Mouse (Mus musculus): Measurements from ENCODE around the gene Vsig10.

GRCm38 (mm10) chr5:117370592-117370991 lies 51.7 kb downstream of the Vsig10 start:
- TF ChIP-seq CTCF (conservative IDR thresholded peaks at IDR 0.05; ENCODE audit: insufficient read depth, insufficient read length, low read depth, low read length) (no peak), POLR2A (IDR thresholded peaks at IDR 0.05; ENCODE audit: low read depth, low read length) (no peak)
